Mouse (Mus musculus) CH12.LX (cell line): ENCODE data around the gene Gm20388. TPM values are rescaled to one million over a fixed set of nuclear protein-coding genes. Genes with fewer than 3 reads are reported as not detected.
A peak's percentile ranks its signal among the peaks of the same experiment; 100 is the strongest.

Source experiments
- DNase-seq: peaks from one replicate; pipeline ENCODE4 v3.0.0-alpha.2; 2013; ENCODE audit errors: extremely low read depth
- H3K27ac ChIP-seq: 2 replicates; pipeline ENCODE4 v1.5.1; 2012; ENCODE audit warnings: low read depth, mild to moderate bottlenecking, control low read depth, moderate library complexity; ENCODE audit not compliant: insufficient read depth
- H3K27me3 ChIP-seq: replicated peaks from 2 replicates; pipeline ENCODE3; 2012; ENCODE audit warnings: inconsistent platforms
- H3K36me3 ChIP-seq, 2 experiments: replicated peaks in 1 of 2; 2 replicates each; pipeline versions ENCODE3 to v1.6.1; 2012; ENCODE audit warnings: inconsistent platforms in 1 of 2, low read length in 1 of 2, mild to moderate bottlenecking in 1 of 2, mixed read lengths in 1 of 2, moderate library complexity in 1 of 2; ENCODE audit not compliant: control insufficient read depth in 1 of 2, insufficient read depth in 1 of 2
- H3K4me1 ChIP-seq, 2 experiments: 2 replicates each; pipeline ENCODE4 v1.6.1; 2012; ENCODE audit warnings: inconsistent platforms in 1 of 2, moderate library complexity in 1 of 2; ENCODE audit not compliant: insufficient read depth in 2 of 2, control insufficient read depth in 1 of 2
- H3K4me2 ChIP-seq: 2 replicates; pipeline ENCODE4 v1.6.1; 2012; ENCODE audit warnings: low read depth, mild to moderate bottlenecking, control low read depth; ENCODE audit not compliant: poor library complexity, insufficient read depth, severe bottlenecking
- H3K4me3 ChIP-seq, 3 experiments: fragments of 150-350 bp in 1 of 3; sonication (generic) in 1 of 3; replicated peaks in 1 of 3; 2 replicates each; pipeline versions ENCODE3 to v1.5.1; 2011 to 2012; ENCODE audit warnings: low read depth in 2 of 3, low read length in 2 of 3, mild to moderate bottlenecking in 2 of 3, moderate library complexity in 2 of 3, control low read depth in 1 of 3, improper control_type of control experiment in 1 of 3, inconsistent platforms in 1 of 3, mixed read lengths in 1 of 3; ENCODE audit not compliant: poor library complexity in 1 of 3
- H3K79me2 ChIP-seq: replicated peaks from 2 replicates; pipeline ENCODE4 v1.6.1; 2012; ENCODE audit warnings: mild to moderate bottlenecking, moderate library complexity; ENCODE audit not compliant: control insufficient read depth, poor library complexity, insufficient read depth, severe bottlenecking; ENCODE audit errors: extremely low read depth
- H3K9ac ChIP-seq: 2 replicates; pipeline ENCODE4 v1.6.1; 2012; ENCODE audit warnings: low read depth, mild to moderate bottlenecking, control low read depth, moderate library complexity; ENCODE audit not compliant: insufficient read depth
- H3K9me3 ChIP-seq: replicated peaks from 2 replicates; pipeline ENCODE3; 2012; ENCODE audit warnings: low read length, inconsistent platforms, mixed read lengths
- CTCF ChIP-seq, 2 experiments: IDR thresholded peaks in 1 of 2; conservative IDR thresholded peaks in 1 of 2; 2 replicates each; pipeline ENCODE4 v1.5.1; 2011 to 2012; ENCODE audit warnings: low read depth in 2 of 2, low read length in 2 of 2, improper control_type of control experiment in 1 of 2, inconsistent platforms in 1 of 2, mild to moderate bottlenecking in 1 of 2, moderate library complexity in 1 of 2
- E2F4 ChIP-seq: IDR thresholded peaks from 2 replicates; pipeline ENCODE4 v1.6.1; 2011; ENCODE audit warnings: low read depth, low read length, improper control_type of control experiment; ENCODE audit not compliant: insufficient replicate concordance
- ELF1 ChIP-seq: IDR thresholded peaks from 2 replicates; pipeline ENCODE4 v1.6.1; 2014; ENCODE audit warnings: low read depth, mild to moderate bottlenecking, inconsistent platforms, low read length, improper control_type of control experiment
- EP300 ChIP-seq: IDR thresholded peaks from 2 replicates; pipeline ENCODE4 v1.6.1; 2011; ENCODE audit warnings: low read length, improper control_type of control experiment
- GABPA ChIP-seq: IDR thresholded peaks from 2 replicates; pipeline ENCODE4 v1.6.1; 2012; ENCODE audit warnings: low read depth, low read length, improper control_type of control experiment, inconsistent platforms; ENCODE audit not compliant: insufficient replicate concordance
- JUND ChIP-seq: conservative IDR thresholded peaks from 2 replicates; pipeline ENCODE4 v1.6.1; 2011; ENCODE audit warnings: low read depth, low read length, improper control_type of control experiment
- MAZ ChIP-seq: IDR thresholded peaks from 2 replicates; pipeline ENCODE4 v1.6.1; 2012; ENCODE audit warnings: low read depth, mild to moderate bottlenecking, inconsistent platforms, low read length, improper control_type of control experiment, moderate library complexity
- MEF2A ChIP-seq: IDR thresholded peaks from 2 replicates; pipeline ENCODE4 v1.6.1; 2014; ENCODE audit warnings: low read depth, mild to moderate bottlenecking, inconsistent platforms, low read length, improper control_type of control experiment, borderline replicate concordance
- MXI1 ChIP-seq: IDR thresholded peaks from 2 replicates; pipeline ENCODE4 v1.6.1; 2011; ENCODE audit warnings: mild to moderate bottlenecking, low read depth, low read length, improper control_type of control experiment
- MYC ChIP-seq: IDR thresholded peaks from 2 replicates; pipeline ENCODE4 v1.6.1; 2011; ENCODE audit warnings: low read depth, mild to moderate bottlenecking, improper control_type of control experiment, low read length
- NRF1 ChIP-seq: IDR thresholded peaks from 2 replicates; pipeline ENCODE4 v1.6.1; 2014; ENCODE audit warnings: low read depth, mild to moderate bottlenecking, inconsistent platforms, low read length, improper control_type of control experiment, moderate library complexity
- PAX5 ChIP-seq: IDR thresholded peaks from 2 replicates; pipeline ENCODE4 v1.6.1; 2012; ENCODE audit warnings: low read length, inconsistent platforms, mixed read lengths
- POLR2AphosphoS2 ChIP-seq: IDR thresholded peaks from 2 replicates; pipeline ENCODE4 v1.6.1; 2011; ENCODE audit warnings: low read depth, low read length, improper control_type of control experiment
- RAD21 ChIP-seq: IDR thresholded peaks from 2 replicates; pipeline ENCODE4 v1.6.1; 2011; ENCODE audit warnings: low read depth, mild to moderate bottlenecking, low read length, improper control_type of control experiment, moderate library complexity
- SIN3A ChIP-seq: IDR thresholded peaks from 2 replicates; pipeline ENCODE4 v1.6.1; 2012; ENCODE audit warnings: low read length, improper control_type of control experiment, inconsistent platforms
- SMC3 ChIP-seq: IDR thresholded peaks from 2 replicates; pipeline ENCODE4 v1.6.1; 2011; ENCODE audit warnings: low read depth, low read length, improper control_type of control experiment
- UBTF ChIP-seq: IDR thresholded peaks from 2 replicates; pipeline ENCODE4 v1.6.1; 2012; ENCODE audit warnings: low read depth, mild to moderate bottlenecking, inconsistent platforms, low read length, improper control_type of control experiment, moderate library complexity
- USF2 ChIP-seq: conservative IDR thresholded peaks from 2 replicates; pipeline ENCODE4 v1.6.1; 2011; ENCODE audit warnings: low read depth, low read length, improper control_type of control experiment
- ZKSCAN1 ChIP-seq: IDR thresholded peaks from 2 replicates; pipeline ENCODE4 v1.6.1; 2012; ENCODE audit warnings: low read depth, inconsistent platforms, low read length, improper control_type of control experiment, borderline replicate concordance
- ZMIZ1 ChIP-seq: IDR thresholded peaks from 2 replicates; pipeline ENCODE4 v1.6.1; 2012; ENCODE audit warnings: low read depth, mild to moderate bottlenecking, inconsistent platforms, low read length, improper control_type of control experiment
- ZNF384 ChIP-seq: IDR thresholded peaks from 2 replicates; pipeline ENCODE4 v1.6.1; 2012; ENCODE audit warnings: low read depth, low read length, improper control_type of control experiment, inconsistent platforms
- dilution Hi-C: fragments of 300-500 bp; cut with MboI; formaldehyde crosslinking; loops from 2 replicates; pipeline ENCODE4 v1.14.3; 2020; ENCODE audit warnings: low sequenced_read_pairs; ENCODE audit not compliant: extremely low pct_unique_long_range_greater_than_20kb, extremely low pct_ligation_motif_present
- in situ Hi-C: fragments of 300-500 bp; cut with MboI; formaldehyde crosslinking; loops from 3 replicates; pipeline ENCODE4 v1.14.3; 2019; ENCODE audit warnings: low sequenced_read_pairs, low pct_ligation_motif_present, low pct_unique_long_range_greater_than_20kb, mixed read lengths
- polyA plus RNA-seq: library from polyadenylated mRNA; unstranded; fragments of >175 nt; gene quantifications from 2 replicates; pipeline ENCODE4 v1.2.1, GENCODE M21; 2012; ENCODE audit warnings: low read depth; ENCODE audit not compliant: insufficient read length
- total RNA-seq, 2 experiments: library from RNA; depleted of rRNA; stranded (reverse); fragments of 300-350 nt in 1 of 2; fragments of >200 nt in 1 of 2; gene quantifications; 2 replicates each; pipeline ENCODE4 v1.2.3; 2012 to 2014

Gm20388 gene
- total and polyA plus RNA-seq, 3 experiments = 14.8 to 26.3 (median 22.2) TPM

GRCm38 (mm10) chr8:124393013-124393412 is 4482.4 kb downstream of the Gm20388 start:
- peaks cover 6% of the 10 kb centered on the region for H3K9me3 ChIP-seq
- H3K27me3 ChIP-seq = peaks cover 12% of the 10 kb centered on the region
- no peak overlapping the region for H3K4me3 ChIP-seq
- in situ Hi-C loops = no loop called here
- H3K36me3 ChIP-seq = no peaks in the 10 kb centered on the region
- dilution Hi-C loops = no loop called here
- H3K9ac ChIP-seq = no peak overlapping the region
- H3K79me2 ChIP-seq = no peaks in the 10 kb centered on the region
- no peak overlapping the region for H3K27ac ChIP-seq
- no peak for DNase-seq
- H3K4me2 ChIP-seq = no peak overlapping the region
- H3K4me1 ChIP-seq = peaks cover 0 to 7% of the 10 kb centered on the region in 2 experiments; a peak in 1 of 4 replicates
- no peak for TF ChIP-seq ZMIZ1
- TF ChIP-seq MAZ = no peak
- TF ChIP-seq ZNF384 = no peak
- TF ChIP-seq RAD21 = no peak
- TF ChIP-seq MEF2A = no peak
- TF ChIP-seq ELF1 = no peak
- TF ChIP-seq JUND = no peak
- TF ChIP-seq SMC3 = no peak
- TF ChIP-seq E2F4 = no peak
- TF ChIP-seq EP300 = no peak
- TF ChIP-seq SIN3A = no peak
- TF ChIP-seq ZKSCAN1 = no peak
- no peak for TF ChIP-seq MYC
- no peak for TF ChIP-seq MXI1
- no peak for TF ChIP-seq POLR2AphosphoS2
- TF ChIP-seq NRF1 = no peak
- TF ChIP-seq UBTF = no peak

GRCm38 (mm10) chr8:124393927-124394326 is 4483.3 kb downstream of the Gm20388 start:
- in situ Hi-C loops = no loop called here
- no peaks in the 10 kb centered on the region for H3K79me2 ChIP-seq
- no peak overlapping the region for H3K4me3 ChIP-seq
- TF ChIP-seq ZKSCAN1 (no peak), USF2 (no peak), RAD21 (0 out of 2 replicates have a peak, but pooled peaks have one; percentile 3), SIN3A (no peak), SMC3 (peak; percentile 15; the same call in 1 of the 2 replicates), CTCF (conservative IDR thresholded peaks at IDR 0.05 in 1 of 2, IDR thresholded peaks at IDR 0.05 in 1 of 2; ENCODE audit: low read depth in 2 of 2, low read length in 2 of 2) (peak; percentile 48 to 61), JUND (no peak), MXI1 (no peak), GABPA (no peak), PAX5 (no peak)
- H3K27ac ChIP-seq = no peak overlapping the region
- 0 out of 4 replicates have a peak, but pooled peaks cover 0 to 7% of the 10 kb centered on the region in 2 experiments for H3K4me1 ChIP-seq
- H3K4me2 ChIP-seq = no peak overlapping the region
- peaks cover 15% of the 10 kb centered on the region for H3K27me3 ChIP-seq
- H3K9me3 ChIP-seq = peaks cover 6% of the 10 kb centered on the region
- dilution Hi-C loops = no loop called here
- H3K9ac ChIP-seq = no peak overlapping the region
- no peaks in the 10 kb centered on the region for H3K36me3 ChIP-seq
- DNase-seq = no peak
